Mouse (Mus musculus): ENCODE measurements at regions not wholly inside any gene's neighbourhood (a gene's known extent, or its start where the extent isn't known, plus 50 kb on each side); places are given as distances from the start of the nearest gene placed in this dataset.
"Not testable (repeated sequence)": the region's sequence is repeated elsewhere in the genome, so short reads cannot be mapped to it uniquely, and the experiment has no call there.

- no peak overlapping the region for H3ac ChIP-seq (ENCODE audit: control insufficient read depth, insufficient read length, low read depth)
- H3K27me3 ChIP-seq (ENCODE audit: control insufficient read depth, insufficient read depth, insufficient read length): no peaks in the 10 kb centered on the region
- H3K79me3 ChIP-seq (ENCODE audit: low read depth): no peaks in the 10 kb centered on the region
- no peak for TF ChIP-seq CEBPB (IDR thresholded peaks at IDR 0.05; ENCODE audit: low read depth)
- no peak for TF ChIP-seq FOSL1 (IDR thresholded peaks at IDR 0.05; ENCODE audit: insufficient read depth, low read length, poor library complexity, severe bottlenecking)
- no peak for TF ChIP-seq USF1 (IDR thresholded peaks at IDR 0.05; ENCODE audit: low read depth)
- no peak for TF ChIP-seq MAX (IDR thresholded peaks at IDR 0.05)
- no peak for TF ChIP-seq MYOG (IDR thresholded peaks at IDR 0.05; ENCODE audit: control insufficient read depth, extremely low read depth, insufficient read length)
- no peak for TF ChIP-seq MYOD1 (IDR thresholded peaks at IDR 0.05; ENCODE audit: control insufficient read depth, insufficient read length, low read depth)
- no peak for TF ChIP-seq CTCF (IDR thresholded peaks at IDR 0.05; ENCODE audit: control insufficient read depth, insufficient read depth, insufficient read length)
- no peaks in the 10 kb centered on the region for H3K79me2 ChIP-seq (ENCODE audit: control insufficient read depth, insufficient read depth)
- H3K36me3 ChIP-seq (ENCODE audit: control insufficient read depth, insufficient read depth): no peaks in the 10 kb centered on the region
- H3K4me3 ChIP-seq (ENCODE audit: insufficient read depth, poor library complexity, severe bottlenecking): no peak overlapping the region
Measured at GRCm38 (mm10) chr7:62231120-62231574, 115.2 kb upstream of the Ndn start.

DNA sequence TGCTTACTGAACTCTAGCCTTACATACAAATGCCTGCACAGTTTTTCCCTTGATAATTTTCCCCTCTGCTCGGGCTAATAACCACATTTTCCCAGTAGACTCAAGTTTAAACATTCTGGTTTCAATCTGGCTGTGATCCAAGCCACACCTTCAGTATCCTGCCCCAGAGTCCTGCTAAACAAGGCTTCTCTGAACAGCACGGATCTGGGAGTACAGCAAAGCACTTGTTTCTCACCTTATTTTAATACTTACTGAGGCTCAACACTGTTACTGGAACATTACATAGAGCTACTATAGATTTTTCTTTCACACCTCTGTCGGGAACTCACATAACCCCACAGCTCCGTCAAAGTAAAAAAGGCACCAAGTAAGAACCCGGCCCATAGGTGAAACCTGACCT, 114.3 kb upstream of the Ndn start:
- Histone ChIP-seq H3ac (ENCODE audit: control insufficient read depth, insufficient read length, low read depth) (no peak overlapping the region), H3K79me3 (ENCODE audit: low read depth) (no peaks in the 10 kb centered on the region), H3K36me3 (ENCODE audit: control insufficient read depth, insufficient read depth) (no peaks in the 10 kb centered on the region), H3K27me3 (ENCODE audit: control insufficient read depth, insufficient read depth, insufficient read length) (no peaks in the 10 kb centered on the region), H3K79me2 (ENCODE audit: control insufficient read depth, insufficient read depth) (no peaks in the 10 kb centered on the region), H3K4me3 (ENCODE audit: insufficient read depth, poor library complexity, severe bottlenecking) (no peak overlapping the region)
- no peak for TF ChIP-seq CEBPB (IDR thresholded peaks at IDR 0.05; ENCODE audit: low read depth)
- no peak for TF ChIP-seq CTCF (IDR thresholded peaks at IDR 0.05; ENCODE audit: control insufficient read depth, insufficient read depth, insufficient read length)
- TF ChIP-seq MAX (IDR thresholded peaks at IDR 0.05): no peak
- TF ChIP-seq MYOD1 (IDR thresholded peaks at IDR 0.05; ENCODE audit: control insufficient read depth, insufficient read length, low read depth): no peak
- no peak for TF ChIP-seq USF1 (IDR thresholded peaks at IDR 0.05; ENCODE audit: low read depth)
- TF ChIP-seq MYOG (IDR thresholded peaks at IDR 0.05; ENCODE audit: control insufficient read depth, extremely low read depth, insufficient read length): no peak
- TF ChIP-seq FOSL1 (IDR thresholded peaks at IDR 0.05; ENCODE audit: insufficient read depth, low read length, poor library complexity, severe bottlenecking): no peak

- no peak for TF ChIP-seq USF1 (IDR thresholded peaks at IDR 0.05; ENCODE audit: low read depth)
- no peak for TF ChIP-seq MYOG (IDR thresholded peaks at IDR 0.05; ENCODE audit: control insufficient read depth, extremely low read depth, insufficient read length)
- TF ChIP-seq FOSL1 (IDR thresholded peaks at IDR 0.05; ENCODE audit: insufficient read depth, low read length, poor library complexity, severe bottlenecking): no peak
- no peak for TF ChIP-seq MYOD1 (IDR thresholded peaks at IDR 0.05; ENCODE audit: control insufficient read depth, insufficient read length, low read depth)
- TF ChIP-seq CTCF (IDR thresholded peaks at IDR 0.05; ENCODE audit: control insufficient read depth, insufficient read depth, insufficient read length): no peak
- no peak for TF ChIP-seq MAX (IDR thresholded peaks at IDR 0.05)
- TF ChIP-seq CEBPB (IDR thresholded peaks at IDR 0.05; ENCODE audit: low read depth): no peak
- no peak overlapping the region for H3ac ChIP-seq (ENCODE audit: control insufficient read depth, insufficient read length, low read depth)
- H3K79me3 ChIP-seq (ENCODE audit: low read depth): no peaks in the 10 kb centered on the region
- H3K27me3 ChIP-seq (ENCODE audit: control insufficient read depth, insufficient read depth, insufficient read length): no peaks in the 10 kb centered on the region
- no peak overlapping the region for H3K4me3 ChIP-seq (ENCODE audit: insufficient read depth, poor library complexity, severe bottlenecking)
- H3K79me2 ChIP-seq (ENCODE audit: control insufficient read depth, insufficient read depth): no peaks in the 10 kb centered on the region
- no peaks in the 10 kb centered on the region for H3K36me3 ChIP-seq (ENCODE audit: control insufficient read depth, insufficient read depth)
Measured at GRCm38 (mm10) chr7:62234037-62234436, 112.3 kb upstream of the Ndn start.

DNA sequence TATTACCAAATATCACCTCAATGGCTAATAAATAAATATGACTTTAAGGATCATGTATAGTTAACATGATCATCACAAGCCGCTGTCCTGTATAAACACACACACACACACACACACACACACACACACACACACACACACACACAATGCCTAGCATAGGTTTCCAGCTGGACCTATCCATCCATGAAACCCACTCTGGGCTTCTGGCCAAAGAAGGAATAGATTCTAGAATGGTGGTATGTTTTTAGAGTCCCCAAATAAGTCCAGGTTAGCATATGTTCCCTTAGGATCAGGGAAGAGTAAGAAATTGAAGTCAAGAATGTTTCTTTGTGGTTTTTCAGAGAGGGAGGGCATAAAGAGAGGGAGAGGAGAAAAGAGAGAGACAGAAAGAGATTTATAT, 110.6 kb upstream of the Ndn start:
- no peaks in the 10 kb centered on the region for H3K36me3 ChIP-seq (ENCODE audit: control insufficient read depth, insufficient read depth)
- H3K79me2 ChIP-seq (ENCODE audit: control insufficient read depth, insufficient read depth): no peaks in the 10 kb centered on the region
- no peak overlapping the region for H3ac ChIP-seq (ENCODE audit: control insufficient read depth, insufficient read length, low read depth)
- H3K79me3 ChIP-seq (ENCODE audit: low read depth): no peaks in the 10 kb centered on the region
- no peaks in the 10 kb centered on the region for H3K27me3 ChIP-seq (ENCODE audit: control insufficient read depth, insufficient read depth, insufficient read length)
- TF ChIP-seq MYOD1 (IDR thresholded peaks at IDR 0.05; ENCODE audit: control insufficient read depth, insufficient read length, low read depth) (no peak), FOSL1 (IDR thresholded peaks at IDR 0.05; ENCODE audit: insufficient read depth, low read length, poor library complexity, severe bottlenecking) (no peak), MYOG (IDR thresholded peaks at IDR 0.05; ENCODE audit: control insufficient read depth, extremely low read depth, insufficient read length) (no peak), CTCF (IDR thresholded peaks at IDR 0.05; ENCODE audit: control insufficient read depth, insufficient read depth, insufficient read length) (no peak), USF1 (IDR thresholded peaks at IDR 0.05; ENCODE audit: low read depth) (no peak), CEBPB (IDR thresholded peaks at IDR 0.05; ENCODE audit: low read depth) (no peak), MAX (IDR thresholded peaks at IDR 0.05) (no peak)
- no peak overlapping the region for H3K4me3 ChIP-seq (ENCODE audit: insufficient read depth, poor library complexity, severe bottlenecking)

DNA sequence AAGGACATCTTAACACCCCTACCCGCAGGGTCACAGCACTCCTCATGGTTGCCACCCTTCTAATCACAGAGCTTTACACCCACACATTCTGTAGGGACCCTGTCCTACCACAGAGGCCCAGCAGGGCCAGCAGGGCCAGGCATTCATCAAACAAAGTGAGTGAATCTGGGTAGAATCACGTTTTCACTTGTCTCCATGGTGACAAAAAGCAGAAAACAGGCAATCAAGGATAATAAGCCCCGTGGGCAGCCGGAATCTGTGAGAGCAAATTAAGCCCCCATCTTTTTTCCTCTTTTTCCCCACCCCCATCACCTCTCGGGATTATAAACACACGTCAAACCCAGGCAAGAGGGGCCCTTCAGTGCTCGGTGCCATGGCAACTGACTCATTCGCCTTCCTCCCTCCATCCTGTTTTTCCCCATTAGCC, 84.7 kb upstream of the Ndn start:
- Histone ChIP-seq H3K27me3 (ENCODE audit: control insufficient read depth, insufficient read depth, insufficient read length) (no peaks in the 10 kb centered on the region), H3ac (ENCODE audit: control insufficient read depth, insufficient read length, low read depth) (no peak overlapping the region), H3K79me2 (ENCODE audit: control insufficient read depth, insufficient read depth) (no peaks in the 10 kb centered on the region), H3K79me3 (ENCODE audit: low read depth) (no peaks in the 10 kb centered on the region), H3K4me3 (ENCODE audit: insufficient read depth, poor library complexity, severe bottlenecking) (no peak overlapping the region), H3K36me3 (ENCODE audit: control insufficient read depth, insufficient read depth) (no peaks in the 10 kb centered on the region)
- TF ChIP-seq CTCF (IDR thresholded peaks at IDR 0.05; ENCODE audit: control insufficient read depth, insufficient read depth, insufficient read length): no peak
- no peak for TF ChIP-seq CEBPB (IDR thresholded peaks at IDR 0.05; ENCODE audit: low read depth)
- no peak for TF ChIP-seq MYOD1 (IDR thresholded peaks at IDR 0.05; ENCODE audit: control insufficient read depth, insufficient read length, low read depth)
- TF ChIP-seq MAX (IDR thresholded peaks at IDR 0.05): no peak
- TF ChIP-seq MYOG (IDR thresholded peaks at IDR 0.05; ENCODE audit: control insufficient read depth, extremely low read depth, insufficient read length): no peak
- TF ChIP-seq FOSL1 (IDR thresholded peaks at IDR 0.05; ENCODE audit: insufficient read depth, low read length, poor library complexity, severe bottlenecking): no peak
- TF ChIP-seq USF1 (IDR thresholded peaks at IDR 0.05; ENCODE audit: low read depth): no peak

- H3K79me3 ChIP-seq (ENCODE audit: low read depth); H3K36me3 ChIP-seq (ENCODE audit: control insufficient read depth, insufficient read depth); H3K79me2 ChIP-seq (ENCODE audit: control insufficient read depth, insufficient read depth); H3ac ChIP-seq (ENCODE audit: control insufficient read depth, insufficient read length, low read depth); H3K4me3 ChIP-seq (ENCODE audit: insufficient read depth, poor library complexity, severe bottlenecking); H3K27me3 ChIP-seq (ENCODE audit: control insufficient read depth, insufficient read depth, insufficient read length): not testable (repeated sequence)
Measured at GRCm38 (mm10) chr7:62262174-62262573, 84.2 kb upstream of the Ndn start.
